Mouse (Mus musculus): ENCODE measurements around the gene Hormad2.

DNA sequence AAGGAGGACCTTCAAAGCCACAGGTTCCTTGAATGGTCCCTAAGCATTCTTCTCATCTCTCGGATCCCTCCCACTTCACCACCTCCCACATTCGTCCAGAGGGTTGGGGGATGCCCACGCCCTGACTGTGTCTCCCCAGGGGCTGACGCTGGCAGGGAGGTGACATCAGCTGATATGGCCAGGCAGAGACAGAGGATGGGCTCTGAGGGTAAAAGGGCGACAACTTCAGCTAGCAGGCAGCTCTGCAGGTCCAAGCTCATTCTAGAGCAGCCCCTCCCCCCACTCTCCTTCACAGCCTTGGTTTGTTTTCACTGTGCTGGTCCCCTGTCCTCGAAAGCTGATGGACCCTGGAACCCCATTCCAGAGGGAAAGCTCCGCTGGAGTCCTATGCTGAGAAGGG lies 142.3 kb downstream of the Hormad2 start:
- TF ChIP-seq POLR2A (IDR thresholded peaks at IDR 0.05; ENCODE audit: control insufficient read depth, extremely low read depth, insufficient read depth, low read length, poor library complexity) (no peak), CTCF (IDR thresholded peaks at IDR 0.05; ENCODE audit: borderline replicate concordance, control insufficient read depth, extremely low read depth, insufficient read depth, low read length, poor library complexity) (no peak)

Measured in thymus, adult 2 months (tissue).